Mouse (Mus musculus) stomach, postnatal 0 days (tissue): Measurements from ENCODE around the gene Ulk4.

Experiments
- CTCF ChIP-seq: IDR thresholded peaks from 2 replicates; pipeline ENCODE4 v1.5.1; 2016; ENCODE audit warnings: antibody characterized with exemption, low read depth, mild to moderate bottlenecking, moderate library complexity
- EP300 ChIP-seq: optimal IDR thresholded peaks from 2 replicates; pipeline ENCODE3; 2016; ENCODE audit warnings: antibody characterized with exemption

- TF ChIP-seq CTCF (no peak), EP300 (no peak)
Observed at GRCm38 (mm10) chr9:121037975-121038374, 239.0 kb downstream of the Ulk4 start.
